Mouse (Mus musculus): ENCODE data around the gene Ndufs6.

DNA sequence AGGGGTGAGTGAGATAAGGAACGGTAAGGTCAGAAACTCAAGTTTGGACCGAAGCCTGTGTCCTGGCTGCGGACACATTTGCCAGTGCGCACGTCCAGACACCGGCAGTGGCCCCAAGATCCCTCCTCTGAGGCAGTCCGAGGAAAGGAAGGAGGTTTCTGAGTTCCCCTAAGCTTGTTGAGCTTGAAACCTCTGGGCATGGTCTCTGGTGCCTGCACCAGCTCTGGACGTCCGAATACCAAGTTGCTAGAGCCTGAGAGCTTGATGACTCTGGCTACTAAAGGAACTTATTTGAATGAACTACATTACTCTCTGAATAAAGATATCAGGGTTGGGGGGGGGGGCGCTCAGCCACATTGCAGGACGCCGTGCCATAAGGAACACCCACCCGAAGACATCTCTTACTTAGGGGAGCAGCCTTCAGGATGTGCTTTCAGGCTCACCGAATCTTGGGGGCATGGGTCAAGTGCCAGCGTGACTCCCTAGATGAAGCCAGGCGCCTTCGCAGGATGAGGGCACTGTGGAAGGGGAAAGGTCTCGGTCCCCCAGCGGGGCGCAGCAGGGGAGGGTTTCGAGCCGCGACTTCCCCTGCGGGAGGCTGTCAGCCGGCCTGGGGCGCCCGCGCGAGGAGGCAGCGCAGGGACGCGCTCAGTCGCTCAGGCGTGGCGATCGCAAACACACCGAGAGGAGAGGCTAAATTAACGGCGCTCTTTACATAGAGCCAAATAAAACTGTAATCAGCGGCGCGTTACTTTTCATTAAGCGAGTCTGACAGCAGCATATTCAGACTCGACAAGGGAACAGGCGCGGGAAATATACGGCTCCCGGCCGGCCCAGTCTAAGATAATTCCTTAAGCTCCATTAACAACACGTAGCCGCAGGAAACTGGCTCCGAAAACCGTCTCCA, 56.8 kb downstream of the Ndufs6 start:
- TF ChIP-seq TAL1 (IDR thresholded peaks at IDR 0.05; ENCODE audit: low read length) (no peak), GATA1 (IDR thresholded peaks at IDR 0.05; ENCODE audit: low read length) (no peak)
